Mouse (Mus musculus) bone marrow, adult 2 months (tissue): ENCODE measurements around the gene Dhrs4.

Source experiments
- CTCF ChIP-seq: fragments of 200-500 bp; IDR thresholded peaks from 2 replicates; pipeline ENCODE4 v1.5.1; 2011; ENCODE audit warnings: low read length, control low read depth; ENCODE audit not compliant: control insufficient read depth, insufficient read depth
- POLR2A ChIP-seq: fragments of 200-500 bp; IDR thresholded peaks from 2 replicates; pipeline ENCODE4 v1.6.1; 2011; ENCODE audit warnings: low read depth, mild to moderate bottlenecking, control low read depth, low read length, borderline replicate concordance; ENCODE audit not compliant: control insufficient read depth

DNA sequence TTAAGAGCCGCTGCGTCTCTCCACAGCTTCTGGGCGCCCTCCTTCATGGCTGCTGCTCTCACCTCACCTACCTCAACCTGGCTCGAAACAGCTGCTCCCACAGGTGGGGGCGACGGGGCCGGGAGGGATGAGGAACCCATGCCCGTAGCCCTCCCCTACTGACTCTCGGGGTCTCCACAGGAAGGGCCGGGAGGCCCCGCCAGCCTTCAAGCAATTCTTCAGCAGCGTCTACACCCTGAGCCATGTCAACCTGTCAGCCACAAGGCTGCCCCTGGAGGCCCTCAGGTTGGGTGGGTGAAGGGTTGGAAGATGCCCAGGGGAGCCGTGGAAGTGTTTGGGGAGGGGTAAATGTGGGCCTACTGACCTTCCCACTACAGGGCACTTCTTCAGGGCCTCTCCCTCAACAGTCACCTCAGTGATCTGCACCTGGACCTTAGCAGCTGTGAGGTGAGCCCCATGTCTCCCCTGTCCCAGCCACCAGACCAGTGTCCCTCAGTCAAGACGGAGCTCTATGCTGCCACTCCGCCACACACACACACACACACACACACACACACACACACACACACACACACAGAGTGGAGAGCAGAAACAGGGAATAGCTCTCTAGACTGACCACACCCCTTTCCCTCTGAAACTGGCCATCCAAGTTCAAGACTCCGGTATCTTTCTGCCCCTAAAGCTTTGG is 18.3 kb downstream of the Dhrs4 start:
- TF ChIP-seq CTCF (no peak), POLR2A (no peak)
